Mouse (Mus musculus) bone marrow macrophage, adult 2 months (primary cell): Measurements from ENCODE around the gene Gm9945.

Experiments used
- CTCF ChIP-seq: IDR thresholded peaks from 2 replicates; pipeline ENCODE4 v1.5.1; 2012; ENCODE audit warnings: low read depth, mild to moderate bottlenecking, low read length, moderate library complexity
- POLR2A ChIP-seq: IDR thresholded peaks from 2 replicates; pipeline ENCODE4 v1.6.1; 2012; ENCODE audit warnings: mild to moderate bottlenecking, low read depth, low read length, borderline replicate concordance

GRCm38 (mm10) chr11:53504376-53504775 is 24.4 kb downstream of the Gm9945 start:
- TF ChIP-seq CTCF (no peak), POLR2A (no peak)
